Mouse (Mus musculus) heart, embryonic 14.5 days (tissue): ENCODE data around the gene Park7. TPM values are rescaled to one million over a fixed set of nuclear protein-coding genes. Genes with fewer than 3 reads are reported as not detected.
"Not testable (repeated sequence)": the region's sequence is repeated elsewhere in the genome, so short reads cannot be mapped to it uniquely, and the experiment has no call there.

Source experiments
- ATAC-seq: fragments of 200-750 bp; cut with Nextera tagmentation; 2 replicates; pipeline ENCODE4 v1.8.0; 2017; ENCODE audit warnings: low read depth, moderate TSS enrichment; ENCODE audit not compliant: insufficient number of reproducible peaks, insufficient read depth, low FRiP score
- H3K27ac ChIP-seq, 2 experiments: fragments of 200-500 bp in 1 of 2; fragments of 300-500 bp in 1 of 2; sonication (generic) in 1 of 2; replicated peaks in 1 of 2; 2 replicates each; pipeline ENCODE4 v1.5.1; 2012 to 2014; ENCODE audit warnings: low read depth in 2 of 2, low read length in 2 of 2, control low read depth in 1 of 2, mild to moderate bottlenecking in 1 of 2, mixed read lengths in 1 of 2; ENCODE audit not compliant: control insufficient read depth in 1 of 2, insufficient read depth in 1 of 2
- H3K27me3 ChIP-seq: fragments of 300-500 bp; sonication (generic); 2 replicates; pipeline ENCODE4 v1.6.1; 2014; ENCODE audit warnings: mild to moderate bottlenecking, low read length, control low read depth; ENCODE audit not compliant: control insufficient read depth, insufficient read depth
- H3K36me3 ChIP-seq: fragments of 300-500 bp; sonication (generic); 2 replicates; pipeline ENCODE4 v1.6.1; 2014; ENCODE audit warnings: mild to moderate bottlenecking, control low read depth, low read length, mixed read lengths; ENCODE audit not compliant: control insufficient read depth, insufficient read depth
- H3K4me1 ChIP-seq, 2 experiments: fragments of 200-500 bp in 1 of 2; fragments of 300-500 bp in 1 of 2; sonication (generic) in 1 of 2; 2 replicates each; pipeline ENCODE4 v1.6.1; 2012 to 2014; ENCODE audit warnings: low read length in 2 of 2, control low read depth in 1 of 2, mixed read lengths in 1 of 2; ENCODE audit not compliant: control insufficient read depth in 2 of 2, insufficient read depth in 2 of 2
- H3K4me2 ChIP-seq: fragments of 300-500 bp; sonication (generic); 2 replicates; pipeline ENCODE4 v1.6.1; 2014; ENCODE audit warnings: mild to moderate bottlenecking, low read length
- H3K4me3 ChIP-seq, 2 experiments: fragments of 200-500 bp in 1 of 2; fragments of 300-500 bp in 1 of 2; sonication (generic) in 1 of 2; 2 replicates each; pipeline ENCODE4 v1.5.1; 2012 to 2014; ENCODE audit warnings: low read length in 2 of 2, mild to moderate bottlenecking in 2 of 2, control low read depth in 1 of 2, low read depth in 1 of 2, moderate library complexity in 1 of 2; ENCODE audit not compliant: control insufficient read depth in 1 of 2, insufficient read depth in 1 of 2
- H3K9ac ChIP-seq: fragments of 300-500 bp; sonication (generic); 2 replicates; pipeline ENCODE4 v1.6.1; 2014; ENCODE audit warnings: mild to moderate bottlenecking, low read length
- H3K9me3 ChIP-seq: fragments of 300-500 bp; sonication (generic); 2 replicates; pipeline ENCODE4 v1.6.1; 2016; ENCODE audit warnings: low read length, control low read depth; ENCODE audit not compliant: control insufficient read depth
- WGBS: fragments of 180-500 bp; shearing (Covaris S2); extraction: QIAGEN DNeasy Blood & Tissue Kit; methylation state at CpG from one replicate; pipeline ENCODE4 v1.1.7; 2014; 5-methylcytosine and 5-hydroxymethylcytosine counted together
- polyA plus RNA-seq: library from polyadenylated mRNA; unstranded; fragments of >200 nt; fragmentation: Nextera tagmentation; extraction: Ambion mirVana; gene quantifications from 2 replicates; pipeline ENCODE4 v1.2.1, GENCODE M21; 2014

Gene Park7
- polyA plus RNA-seq, 1 experiment from 2014 or later = 351 TPM

DNA sequence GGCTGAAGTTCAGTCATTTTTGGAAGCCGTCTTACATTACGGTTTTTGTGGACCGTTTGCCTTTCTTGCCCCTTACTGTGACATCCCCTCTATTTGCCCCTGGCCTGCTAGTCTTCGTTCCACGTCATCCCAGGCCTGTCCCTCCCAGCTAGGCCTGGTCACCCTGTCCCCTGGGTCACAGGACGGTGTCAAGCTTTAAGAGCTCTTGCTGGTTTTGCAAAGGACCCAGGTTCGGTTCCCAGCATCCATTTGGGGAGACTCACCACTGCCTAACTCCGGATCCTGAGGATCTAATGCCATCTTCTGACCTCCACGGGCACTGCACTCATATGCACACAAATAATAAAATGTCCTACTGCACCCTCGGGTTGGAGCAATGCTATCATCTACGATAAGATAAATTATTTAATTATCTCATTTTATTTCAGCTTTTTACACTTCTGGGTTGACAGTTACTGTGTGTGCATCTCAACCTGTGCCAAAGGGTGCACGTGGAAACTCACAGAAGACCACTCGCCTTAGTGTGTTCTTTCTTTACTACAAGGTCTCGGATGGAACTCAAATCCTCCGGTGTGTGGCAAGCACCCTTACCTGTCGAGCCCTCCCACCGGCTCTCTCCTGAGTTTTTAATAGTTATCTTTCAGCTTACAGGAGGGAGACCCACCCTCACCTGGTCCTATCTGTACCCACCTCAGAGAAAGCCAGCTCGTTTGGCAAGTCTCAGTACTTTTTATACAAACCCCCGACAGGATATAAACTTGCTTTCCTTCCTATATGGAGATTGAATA, 3.9 kb downstream of the Park7 start:
- Histone ChIP-seq H3K9ac (peak overlapping the region; percentile 47; the same call in 1 of the 2 replicates), H3K27ac (peak overlapping the region; percentile 58 to 62), H3K36me3 (peaks cover 23% of the 10 kb centered on the region), H3K4me1 (peaks cover 12 to 22% of the 10 kb centered on the region in 2 experiments), H3K27me3 (no peaks in the 10 kb centered on the region), H3K9me3 (no peaks in the 10 kb centered on the region), H3K4me3 (peak overlapping the region in 1 of 2 experiments; percentile 22; a peak in 1 of 4 replicates), H3K4me2 (peak overlapping the region; percentile 84)
- ATAC-seq = no peak
- 86% methylated on average over 19 of the region's 19 CpGs for WGBS

DNA sequence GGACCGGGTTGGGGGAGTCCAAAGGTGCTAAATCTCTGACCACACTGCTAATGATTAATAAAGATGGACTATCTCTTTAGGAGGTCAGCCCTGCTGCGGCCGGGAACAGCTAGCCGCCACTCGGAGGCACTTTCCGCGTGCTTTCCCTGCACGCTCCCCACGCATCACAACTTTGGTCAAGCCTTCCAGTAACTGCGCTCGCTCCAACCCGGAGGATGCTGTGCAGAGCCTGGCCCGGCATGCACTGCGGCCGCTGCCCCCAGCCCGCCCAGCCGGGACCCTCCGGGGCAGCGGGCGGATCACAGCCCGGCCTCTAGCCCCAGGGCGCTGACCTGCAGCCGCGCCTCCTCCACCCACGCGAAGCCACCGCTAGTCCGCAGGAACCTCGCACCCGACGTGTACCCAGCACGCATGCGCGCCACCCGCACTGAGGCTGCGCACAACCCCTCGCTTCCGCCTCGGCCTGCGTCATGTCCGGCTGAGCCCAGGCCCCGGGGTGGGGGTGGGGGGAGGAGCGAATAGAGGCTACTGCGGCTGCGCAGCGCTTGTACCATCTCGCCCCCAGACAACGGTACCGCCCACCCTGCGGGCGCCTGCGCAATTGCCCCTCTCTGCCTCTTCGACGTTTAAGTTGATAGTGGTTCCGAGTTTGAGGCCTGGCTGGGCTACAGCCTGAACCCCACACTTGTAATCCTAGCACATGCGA, 4.6 kb downstream of the Park7 start:
- Histone ChIP-seq H3K36me3 (peaks cover 28% of the 10 kb centered on the region), H3K4me1 (peaks cover 8 to 16% of the 10 kb centered on the region in 2 experiments), H3K9me3 (no peaks in the 10 kb centered on the region), H3K27ac (peak overlapping the region; percentile 84 to 88), H3K4me3 (peak overlapping the region; percentile 85 to 94), H3K9ac (peak overlapping the region; percentile 96), H3K4me2 (peak overlapping the region; percentile 84), H3K27me3 (no peaks in the 10 kb centered on the region)
- under 1% methylated on average over 56 of the region's 56 CpGs for WGBS
- peak; percentile 90 for ATAC-seq

GRCm38 (mm10) chr4:150908512-150908911, 5.7 kb downstream of the Park7 start:
- not testable (repeated sequence) for H3K9ac ChIP-seq, H3K9me3 ChIP-seq, ATAC-seq, H3K4me3 ChIP-seq, H3K27me3 ChIP-seq, H3K27ac ChIP-seq
- whole genome bisulfite sequencing = 74% methylated on average over 5 of the region's 5 CpGs
- Histone ChIP-seq H3K4me2 (peak overlapping the region; percentile 84), H3K4me1 (peaks cover 5 to 14% of the 10 kb centered on the region in 2 experiments), H3K36me3 (peaks cover 37% of the 10 kb centered on the region)

GRCm38 (mm10) chr4:150907099-150907498, 7.1 kb downstream of the Park7 start:
- Histone ChIP-seq H3K4me3 (no peak overlapping the region), H3K9ac (no peak overlapping the region), H3K4me1 (peaks cover 7 to 9% of the 10 kb centered on the region in 2 experiments), H3K27me3 (no peaks in the 10 kb centered on the region), H3K4me2 (no peak overlapping the region), H3K27ac (no peak overlapping the region), H3K9me3 (no peaks in the 10 kb centered on the region), H3K36me3 (peaks cover 51% of the 10 kb centered on the region)
- 85% methylated on average over 8 of the region's 8 CpGs for WGBS
- ATAC-seq = no peak

- no peaks in the 10 kb centered on the region for H3K27me3 ChIP-seq
- no peak overlapping the region for H3K4me2 ChIP-seq
- no peak overlapping the region for H3K9ac ChIP-seq
- H3K9me3 ChIP-seq = no peaks in the 10 kb centered on the region
- H3K4me3 ChIP-seq = no peak overlapping the region
- WGBS = 95% methylated on average over 14 of the region's 14 CpGs
- peaks cover 83% of the 10 kb centered on the region for H3K36me3 ChIP-seq
- H3K4me1 ChIP-seq = 0 out of 4 replicates have a peak, but pooled peaks cover 0 to 2% of the 10 kb centered on the region in 2 experiments
- no peak overlapping the region for H3K27ac ChIP-seq
- ATAC-seq = no peak
These were observed 11.0 kb downstream of the Park7 start for GRCm38 (mm10) chr4:150903091-150903742.

GRCm38 (mm10) chr4:150902062-150902461, 12.2 kb downstream of the Park7 start:
- H3K9ac ChIP-seq = no peak overlapping the region
- H3K27ac ChIP-seq = peak overlapping the region in 1 of 2 experiments; percentile 37; a peak in 1 of 4 replicates
- no peak overlapping the region for H3K4me2 ChIP-seq
- no peaks in the 10 kb centered on the region for H3K9me3 ChIP-seq
- H3K36me3 ChIP-seq = peaks cover 83% of the 10 kb centered on the region
- ATAC-seq = no peak
- no peaks in the 10 kb centered on the region for H3K27me3 ChIP-seq
- 0 out of 4 replicates have a peak, but pooled peaks cover 0 to 2% of the 10 kb centered on the region in 2 experiments for H3K4me1 ChIP-seq
- WGBS = 67% methylated on average over 12 of the region's 12 CpGs
- H3K4me3 ChIP-seq = no peak overlapping the region

- WGBS = 45% methylated on average over 9 of the region's 9 CpGs
- ATAC-seq = no peak
- H3K4me2 ChIP-seq = no peak overlapping the region
- H3K9ac ChIP-seq = no peak overlapping the region
- H3K4me1 ChIP-seq = 0 out of 4 replicates have a peak, but pooled peaks cover 0 to 2% of the 10 kb centered on the region in 2 experiments
- H3K4me3 ChIP-seq = no peak overlapping the region
- H3K36me3 ChIP-seq = peaks cover 83% of the 10 kb centered on the region
- no peaks in the 10 kb centered on the region for H3K9me3 ChIP-seq
- no peaks in the 10 kb centered on the region for H3K27me3 ChIP-seq
- H3K27ac ChIP-seq = peak overlapping the region in 1 of 2 experiments; percentile 7; a peak in 1 of 4 replicates
These were observed 12.6 kb downstream of the Park7 start for GRCm38 (mm10) chr4:150901651-150902050.
